Mouse (Mus musculus) midbrain, embryonic 12.5 days (tissue): ENCODE results near the gene Hmgn2. TPM values are rescaled to one million over a fixed set of nuclear protein-coding genes. Genes with fewer than 3 reads are reported as not detected.
A peak's percentile ranks its signal among the peaks of the same experiment; 100 is the strongest.
"Not testable (repeated sequence)": the region's sequence is repeated elsewhere in the genome, so short reads cannot be mapped to it uniquely, and the experiment has no call there.

Experiments used
- ATAC-seq: fragments of 200-750 bp; cut with Nextera tagmentation; 2 replicates; pipeline ENCODE4 v1.8.0; 2017; ENCODE audit warnings: low read depth, moderate TSS enrichment, moderate library complexity; ENCODE audit not compliant: low FRiP score
- H3K27ac ChIP-seq: fragments of 300-500 bp; sonication (generic); replicated peaks from 2 replicates; pipeline ENCODE4 v1.5.1; 2016; ENCODE audit warnings: mild to moderate bottlenecking
- H3K27me3 ChIP-seq: fragments of 300-500 bp; sonication (generic); 2 replicates; pipeline ENCODE4 v1.6.1; 2016; ENCODE audit warnings: mild to moderate bottlenecking
- H3K36me3 ChIP-seq: fragments of 300-500 bp; sonication (generic); 2 replicates; pipeline ENCODE4 v1.6.1; 2016
- H3K4me1 ChIP-seq: fragments of 300-500 bp; sonication (generic); 2 replicates; pipeline ENCODE4 v1.6.1; 2016
- H3K4me2 ChIP-seq: fragments of 300-500 bp; sonication (generic); replicated peaks from 2 replicates; pipeline ENCODE4 v1.6.1; 2016; ENCODE audit warnings: mild to moderate bottlenecking, moderate library complexity
- H3K4me3 ChIP-seq: fragments of 300-500 bp; sonication (generic); 2 replicates; pipeline ENCODE4 v1.5.1; 2016; ENCODE audit warnings: mild to moderate bottlenecking
- H3K9ac ChIP-seq: fragments of 300-500 bp; sonication (generic); replicated peaks from 2 replicates; pipeline ENCODE4 v1.6.1; 2016; ENCODE audit warnings: mild to moderate bottlenecking, moderate library complexity
- H3K9me3 ChIP-seq: fragments of 300-500 bp; sonication (generic); 2 replicates; pipeline ENCODE4 v1.6.1; 2016; ENCODE audit warnings: mild to moderate bottlenecking
- WGBS: fragments of 180-500 bp; shearing (Covaris S2); methylation state at CpG from one replicate; pipeline ENCODE4 v1.1.7; 2016; 5-methylcytosine and 5-hydroxymethylcytosine counted together
- polyA plus RNA-seq: library from polyadenylated mRNA; unstranded; fragments of >200 nt; fragmentation: Nextera tagmentation; extraction: Ambion mirVana; gene quantifications from 2 replicates; pipeline ENCODE4 v1.2.1, GENCODE M21; 2016

Hmgn2 gene
- polyA plus RNA-seq, 1 experiment from 2014 or later = 3,059 TPM

DNA sequence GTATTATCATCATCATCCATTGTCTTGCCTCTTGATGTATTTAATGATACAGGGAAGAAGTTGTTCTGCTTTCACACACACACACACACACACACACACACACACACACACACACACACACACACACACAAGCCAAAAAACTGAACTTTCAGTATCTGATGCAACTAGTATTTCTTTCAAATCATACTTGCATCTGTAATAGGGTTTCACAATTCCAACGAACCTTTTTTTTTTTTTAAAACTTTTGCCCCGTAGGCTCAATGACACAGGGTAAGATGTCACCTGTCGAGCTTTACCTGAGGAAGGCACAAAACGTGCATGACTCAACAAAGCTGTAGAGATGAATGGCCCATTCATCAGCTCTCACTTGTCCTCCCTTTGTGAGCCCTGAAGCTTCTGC is 33.8 kb upstream of the Hmgn2 start:
- Histone ChIP-seq H3K27ac (no peak overlapping the region), H3K4me1 (peaks cover 42% of the 10 kb centered on the region), H3K9me3 (no peaks in the 10 kb centered on the region), H3K9ac (no peak overlapping the region), H3K4me2 (0 out of 2 replicates have a peak overlapping the region, but pooled peaks have one; percentile 8), H3K27me3 (peaks cover 6% of the 10 kb centered on the region; the same call in 1 of the 2 replicates), H3K4me3 (no peak overlapping the region), H3K36me3 (peaks cover 11% of the 10 kb centered on the region; the same call in 1 of the 2 replicates)
- no peak for ATAC-seq
- 22% methylated on average over 4 of the region's 4 CpGs for WGBS

DNA sequence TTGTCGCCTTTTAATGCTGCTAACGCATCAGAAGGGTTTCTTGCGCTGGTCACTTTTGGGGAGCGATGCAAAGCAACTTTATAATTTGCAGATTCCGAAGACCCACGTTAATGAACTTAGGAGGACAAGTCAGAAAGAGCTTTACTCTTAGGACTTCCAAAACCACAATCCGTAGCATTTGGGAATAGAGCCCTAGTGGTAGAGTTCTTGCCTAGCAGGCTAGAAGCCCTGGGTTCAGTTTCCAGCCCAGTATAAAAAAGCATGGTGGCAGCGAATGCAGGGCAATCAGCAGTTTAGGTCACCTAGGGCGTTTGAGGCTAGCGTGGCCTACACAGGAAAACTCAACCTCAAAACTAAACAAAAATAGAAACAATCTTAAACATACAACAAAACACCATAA is 33.3 kb upstream of the Hmgn2 start:
- no peak for ATAC-seq
- 44% methylated on average over 10 of the region's 10 CpGs for WGBS
- H3K27me3 ChIP-seq = peaks cover 6% of the 10 kb centered on the region; the same call in 1 of the 2 replicates

DNA sequence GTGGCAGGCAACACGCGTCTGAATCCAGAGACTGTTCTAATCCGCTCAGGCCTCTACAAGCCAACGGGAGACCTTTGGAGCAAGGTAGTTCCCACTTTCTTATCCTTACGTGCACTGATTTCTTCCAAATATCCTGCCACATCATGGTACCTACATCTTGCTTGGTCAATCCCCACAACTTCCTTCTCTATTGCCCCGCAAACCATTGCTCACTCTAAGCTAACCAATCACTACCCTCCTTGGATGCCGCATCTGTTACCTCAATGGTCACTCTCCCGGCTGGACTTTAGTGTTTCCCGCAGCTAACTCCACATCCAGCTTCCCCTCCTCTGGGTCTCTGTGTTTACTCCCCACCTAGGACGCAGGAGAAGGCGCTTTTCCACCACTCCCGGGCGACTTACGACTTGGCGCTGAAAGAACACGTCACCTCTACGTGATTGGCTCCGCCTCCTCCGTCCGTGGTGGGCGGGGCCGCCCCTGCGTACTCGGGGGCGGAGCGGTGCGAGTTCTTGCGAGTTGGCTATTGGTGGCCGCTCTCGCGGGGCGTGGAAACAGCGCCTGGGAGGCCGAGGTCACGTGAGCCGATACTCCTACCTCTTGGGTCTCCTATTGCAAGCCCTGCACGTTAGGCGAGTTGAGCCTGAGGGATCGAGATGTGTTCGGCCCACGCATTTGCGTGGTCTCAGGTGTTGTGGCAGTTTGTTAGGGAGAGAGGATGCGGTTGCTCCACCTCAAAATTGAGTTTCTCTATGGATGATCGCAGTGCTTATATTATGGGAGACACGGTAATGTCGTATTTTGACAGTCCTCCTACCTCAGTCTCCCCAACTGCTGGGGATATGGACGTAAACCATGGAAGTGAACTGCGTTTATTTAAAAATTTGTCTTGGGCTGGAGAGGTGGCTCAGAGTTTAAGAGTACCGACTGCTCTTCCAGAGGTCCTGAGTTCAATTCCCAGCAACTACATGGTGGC is 32.3 kb upstream of the Hmgn2 start, which contains the start of gene Dhdds:
Gene Dhdds (minus strand): TSS at position 453 of the 973 bp plus-strand sequence.
- Histone ChIP-seq H3K4me2 (peak within 1 kb of the TSS; percentile 90), H3K27me3 (0 out of 2 replicates have a peak, but pooled peaks cover under 1% of the 10 kb centered on the region), H3K9ac (peak within 1 kb of the TSS; percentile 66), H3K9me3 (no peaks in the 10 kb centered on the region), H3K4me3 (peak within 1 kb of the TSS; percentile 69), H3K27ac (no peak within 1 kb of the TSS; the same call in 1 of the 2 replicates), H3K36me3 (peaks cover 17% of the 10 kb centered on the region; the same call in 1 of the 2 replicates), H3K4me1 (peaks cover 42% of the 10 kb centered on the region)
- peak; percentile 96 for ATAC-seq
- 1% methylated on average over 49 of the region's 49 CpGs for WGBS

More for the DNA sequence above, 33.3 kb upstream of the Hmgn2 start:
- Histone ChIP-seq H3K4me2 (no peak overlapping the region), H3K27ac (no peak overlapping the region), H3K4me3 (no peak overlapping the region), H3K36me3 (peaks cover 11% of the 10 kb centered on the region; the same call in 1 of the 2 replicates), H3K4me1 (peaks cover 42% of the 10 kb centered on the region), H3K9me3 (no peaks in the 10 kb centered on the region), H3K9ac (no peak overlapping the region)

DNA sequence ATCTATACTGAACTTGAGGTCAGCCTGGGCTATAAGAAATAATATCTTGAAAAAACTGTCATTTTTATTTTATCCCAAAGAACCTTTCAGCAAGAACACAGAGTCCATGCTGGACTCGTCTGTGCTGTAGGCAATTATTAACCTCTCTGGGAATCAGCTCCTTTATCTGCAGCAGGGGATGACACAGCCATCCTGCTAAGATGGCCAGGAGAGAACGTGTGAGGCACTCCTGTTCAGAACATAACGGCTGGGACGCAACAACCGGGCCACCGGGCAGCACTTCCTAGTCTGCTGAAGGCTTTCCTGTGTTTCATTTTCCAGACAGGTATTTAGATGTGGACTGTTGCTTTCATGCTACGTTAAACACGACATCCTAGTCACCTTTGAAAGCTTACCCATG is 26.2 kb upstream of the Hmgn2 start:
- peaks cover 64% of the 10 kb centered on the region for H3K36me3 ChIP-seq
- H3K9ac ChIP-seq = no peak overlapping the region
- H3K9me3 ChIP-seq = no peaks in the 10 kb centered on the region
- 94% methylated on average over 8 of the region's 8 CpGs for WGBS
- H3K27me3 ChIP-seq = no peaks in the 10 kb centered on the region
- H3K4me2 ChIP-seq = no peak overlapping the region
- H3K27ac ChIP-seq = no peak overlapping the region
- H3K4me3 ChIP-seq = no peak overlapping the region
- peaks cover 3% of the 10 kb centered on the region for H3K4me1 ChIP-seq
- ATAC-seq = no peak

DNA sequence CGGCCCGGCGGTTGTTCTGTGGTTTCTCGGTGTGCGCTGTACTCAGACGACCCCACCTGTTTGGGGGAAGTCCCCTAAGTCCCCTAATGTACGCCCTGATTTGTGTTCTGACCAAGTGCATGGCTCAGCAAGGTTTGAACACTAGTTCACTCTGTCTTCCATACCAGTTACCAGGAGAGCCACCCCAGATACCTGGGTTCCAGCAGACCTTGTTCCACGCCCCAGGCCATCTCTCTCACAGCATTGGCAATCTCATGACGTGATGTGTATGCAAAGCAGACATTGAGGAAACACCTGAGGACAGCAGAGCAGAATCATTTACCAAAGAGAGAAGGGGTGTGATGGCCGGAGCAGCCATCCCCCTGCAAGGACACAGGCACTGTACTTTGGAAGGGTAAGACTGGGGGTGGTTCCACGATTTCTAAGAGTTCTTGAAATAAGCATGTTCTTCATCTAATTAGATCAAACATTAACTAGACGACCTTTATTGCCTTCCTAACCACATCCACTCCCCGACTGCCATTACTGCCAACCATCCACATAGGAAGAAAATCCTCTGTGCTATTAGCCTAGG is 22.7 kb upstream of the Hmgn2 start:
- no peaks in the 10 kb centered on the region for H3K27me3 ChIP-seq
- H3K4me2 ChIP-seq = no peak overlapping the region
- peaks cover 74% of the 10 kb centered on the region for H3K36me3 ChIP-seq
- 91% methylated on average over 13 of the region's 13 CpGs for WGBS
- H3K27ac ChIP-seq = no peak overlapping the region
- no peak overlapping the region for H3K9ac ChIP-seq
- no peak for ATAC-seq
- H3K9me3 ChIP-seq = no peaks in the 10 kb centered on the region
- H3K4me1 ChIP-seq = no peaks in the 10 kb centered on the region
- no peak overlapping the region for H3K4me3 ChIP-seq

DNA sequence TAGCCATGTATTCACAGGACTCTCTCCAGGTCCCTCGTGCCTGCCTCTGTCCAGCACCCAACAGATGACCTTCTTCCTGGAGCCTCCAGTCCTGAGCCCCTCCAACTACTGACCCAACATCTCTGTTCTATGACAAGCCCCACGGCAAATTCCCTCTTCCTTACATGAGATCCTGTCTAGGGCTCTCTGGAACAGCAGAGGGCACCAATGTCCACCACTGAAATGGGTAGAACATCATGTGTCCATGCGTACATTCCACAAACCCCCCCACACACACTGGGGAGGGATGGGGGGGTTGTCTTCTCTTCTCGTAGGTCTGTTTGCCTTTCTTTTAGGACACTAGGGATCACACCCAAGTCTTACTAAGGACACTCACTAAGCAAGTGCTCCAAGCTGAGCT is 21.6 kb upstream of the Hmgn2 start:
- Histone ChIP-seq H3K36me3 (peaks cover 74% of the 10 kb centered on the region), H3K4me1 (no peaks in the 10 kb centered on the region)
- ATAC-seq = no peak

DNA sequence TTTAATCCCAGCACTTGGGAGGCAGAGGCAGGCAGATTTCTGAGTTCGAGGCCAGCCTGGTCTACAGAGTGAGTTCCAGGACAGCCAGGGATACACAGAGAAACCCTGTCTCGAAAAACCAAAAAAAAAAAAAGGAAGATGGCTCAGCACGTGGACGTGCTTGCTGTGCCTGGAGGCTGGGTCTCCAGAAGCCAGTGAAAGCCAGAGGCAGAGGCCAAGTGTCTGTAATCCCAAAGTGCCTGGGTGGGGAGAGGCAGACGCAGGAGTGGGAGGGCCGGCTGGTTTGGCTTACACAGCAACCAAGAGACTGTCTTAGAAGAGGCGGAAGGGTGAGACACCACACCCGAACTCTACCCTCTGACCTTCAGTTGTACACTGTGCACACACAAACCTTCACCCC is 19.8 kb upstream of the Hmgn2 start:
- not testable (repeated sequence) for H3K4me3 ChIP-seq, H3K9me3 ChIP-seq, H3K4me2 ChIP-seq, ATAC-seq, H3K27ac ChIP-seq, H3K27me3 ChIP-seq, H3K4me1 ChIP-seq, H3K9ac ChIP-seq
- 93% methylated on average over 8 of the region's 8 CpGs for WGBS
- peaks cover 63% of the 10 kb centered on the region for H3K36me3 ChIP-seq

More for the DNA sequence above, 21.6 kb upstream of the Hmgn2 start:
- H3K9me3 ChIP-seq = no peaks in the 10 kb centered on the region
- H3K27me3 ChIP-seq = no peaks in the 10 kb centered on the region
- WGBS = 66% methylated on average over 4 of the region's 4 CpGs
- H3K27ac ChIP-seq = no peak overlapping the region
- H3K4me2 ChIP-seq = no peak overlapping the region
- H3K4me3 ChIP-seq = no peak overlapping the region
- H3K9ac ChIP-seq = no peak overlapping the region

DNA sequence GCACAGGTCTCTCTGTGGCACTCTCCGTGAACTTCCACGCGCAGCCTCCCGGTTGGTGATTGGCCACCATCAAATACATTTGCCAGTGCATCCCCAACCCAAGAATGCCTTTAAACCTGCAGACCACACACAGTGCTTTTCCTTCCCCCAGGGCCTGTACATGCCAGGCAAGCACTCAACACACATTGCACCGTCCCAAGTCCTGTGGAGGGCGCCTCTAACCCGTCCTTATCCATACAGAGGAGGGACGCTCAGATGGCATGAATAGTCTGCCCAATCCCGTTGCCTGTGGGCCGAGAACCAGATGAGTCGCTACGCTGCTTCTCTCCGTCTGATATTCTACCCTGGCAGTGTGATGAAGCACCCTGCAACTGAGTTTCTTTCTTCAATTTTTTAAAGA is 14.5 kb upstream of the Hmgn2 start:
- Histone ChIP-seq H3K4me3 (no peak overlapping the region), H3K9ac (no peak overlapping the region), H3K9me3 (no peaks in the 10 kb centered on the region), H3K27ac (no peak overlapping the region), H3K4me2 (no peak overlapping the region), H3K27me3 (no peaks in the 10 kb centered on the region), H3K4me1 (no peaks in the 10 kb centered on the region), H3K36me3 (peaks cover 70% of the 10 kb centered on the region)
- WGBS = 83% methylated on average over 13 of the region's 13 CpGs
- ATAC-seq = no peak

DNA sequence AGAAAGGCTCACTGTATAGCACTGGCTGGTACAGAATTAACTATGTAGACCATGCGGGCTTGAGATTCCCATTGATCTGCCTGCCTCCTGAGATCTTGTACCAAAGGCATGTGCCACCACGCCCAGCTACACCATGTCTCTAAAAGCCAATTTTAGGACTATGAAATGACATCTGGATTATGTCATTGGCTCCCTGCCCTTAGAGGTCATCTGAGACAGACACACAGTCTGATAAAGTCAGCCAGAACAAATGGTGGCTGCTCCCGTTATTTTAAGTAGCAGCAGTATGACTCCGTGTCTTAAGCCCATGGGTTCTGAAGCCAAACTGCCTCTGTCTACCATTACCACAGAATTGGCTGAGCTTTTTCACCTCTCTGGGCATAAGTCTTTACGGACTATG is 12.0 kb upstream of the Hmgn2 start:
- H3K4me2 ChIP-seq = no peak overlapping the region
- no peaks in the 10 kb centered on the region for H3K4me1 ChIP-seq
- 91% methylated on average over 5 of the region's 5 CpGs for WGBS
- no peak overlapping the region for H3K4me3 ChIP-seq
- H3K36me3 ChIP-seq = peaks cover 68% of the 10 kb centered on the region
- no peaks in the 10 kb centered on the region for H3K9me3 ChIP-seq
- H3K27ac ChIP-seq = no peak overlapping the region
- H3K9ac ChIP-seq = no peak overlapping the region
- no peak for ATAC-seq
- H3K27me3 ChIP-seq = no peaks in the 10 kb centered on the region

DNA sequence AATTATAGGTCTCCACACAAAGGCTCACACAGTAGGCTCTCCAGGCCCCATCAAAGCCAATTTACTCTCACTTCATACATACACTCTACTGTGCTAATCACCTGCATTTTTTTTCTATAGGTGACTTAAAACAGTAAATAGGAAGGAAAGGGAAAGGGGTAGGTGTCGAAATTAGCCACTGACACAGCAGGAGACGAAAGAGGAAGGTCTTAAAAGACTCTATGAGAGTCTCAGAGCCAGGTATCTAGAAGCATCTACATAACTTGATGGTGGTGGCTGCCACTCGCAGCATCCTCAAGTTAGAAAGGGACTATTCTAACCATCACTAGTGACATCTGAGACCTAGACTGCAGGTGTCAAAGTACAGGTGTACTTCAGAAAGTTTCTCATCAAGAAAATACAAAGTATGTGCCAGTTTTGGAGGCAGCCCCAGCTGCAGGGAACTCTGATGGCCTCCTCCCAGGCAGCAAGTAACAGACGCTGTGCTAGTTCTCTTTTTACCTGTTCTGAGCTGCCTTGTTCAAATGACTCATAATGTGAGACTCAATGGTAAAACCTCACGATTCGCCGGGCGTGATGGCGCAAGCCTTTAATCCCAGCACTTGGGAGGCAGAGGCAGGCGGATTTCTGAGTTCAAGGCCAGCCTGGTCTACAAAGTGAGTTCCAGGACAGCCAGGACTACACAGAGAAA is 9.7 kb upstream of the Hmgn2 start:
- no peak for ATAC-seq
- Histone ChIP-seq H3K9ac (no peak overlapping the region), H3K4me3 (no peak overlapping the region), H3K4me1 (no peaks in the 10 kb centered on the region), H3K9me3 (no peaks in the 10 kb centered on the region), H3K27ac (no peak overlapping the region), H3K27me3 (no peaks in the 10 kb centered on the region), H3K4me2 (no peak overlapping the region), H3K36me3 (peaks cover 63% of the 10 kb centered on the region)
- 95% methylated on average over 10 of the region's 10 CpGs for WGBS

DNA sequence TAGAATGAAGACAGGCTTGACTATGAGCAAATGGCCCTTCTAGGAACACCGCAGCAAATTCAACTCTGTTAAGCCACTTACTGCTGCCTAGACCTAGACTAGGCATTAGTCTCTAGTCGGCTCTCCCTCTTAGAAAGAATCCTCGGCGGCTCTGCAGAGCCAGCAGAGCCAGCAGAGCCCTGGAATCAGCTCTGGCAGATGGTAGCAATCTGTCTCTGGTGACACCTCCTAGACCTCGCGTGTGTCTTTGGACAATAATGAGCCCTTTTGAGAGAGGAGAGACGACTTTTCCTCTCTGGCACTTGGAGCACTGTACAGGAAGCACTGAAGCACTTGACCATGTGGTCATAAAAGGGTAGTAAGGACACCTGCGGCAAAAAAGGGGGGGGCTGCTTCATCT is 3.3 kb upstream of the Hmgn2 start:
- H3K9me3 ChIP-seq = no peaks in the 10 kb centered on the region
- H3K27me3 ChIP-seq = no peaks in the 10 kb centered on the region
- H3K4me3 ChIP-seq = no peak overlapping the region
- H3K27ac ChIP-seq = no peak overlapping the region
- ATAC-seq = no peak
- H3K9ac ChIP-seq = no peak overlapping the region
- H3K4me2 ChIP-seq = no peak overlapping the region
- peaks cover 32% of the 10 kb centered on the region for H3K4me1 ChIP-seq
- 76% methylated on average over 8 of the region's 8 CpGs for WGBS
- peaks cover 6% of the 10 kb centered on the region; the same call in 1 of the 2 replicates for H3K36me3 ChIP-seq
